Mouse (Mus musculus): Measurements from ENCODE around the gene Zcchc2.

Zcchc2 gene

GRCm38 (mm10) chr1:105988903-105989639 is 1.1 kb upstream of the Zcchc2 start:
- DNase-seq = no peak

- no peak for DNase-seq
These were observed 594 bp upstream of the Zcchc2 start for GRCm38 (mm10) chr1:105989640-105989984.

- DNase-seq = peak; percentile 64 to 65
These were observed 930 bp downstream of the Zcchc2 start for GRCm38 (mm10) chr1:105990911-105991761.

- DNase-seq = no peak
These were observed 2.0 kb downstream of the Zcchc2 start for GRCm38 (mm10) chr1:105991931-105992837.

GRCm38 (mm10) chr1:105993196-105993595 is 3.0 kb downstream of the Zcchc2 start:
- peak; percentile 17 to 37 for DNase-seq

- peak; percentile 85 to 90 for DNase-seq
These were observed 3.5 kb downstream of the Zcchc2 start for GRCm38 (mm10) chr1:105993601-105994209.

GRCm38 (mm10) chr1:105995966-105996365 is 5.8 kb downstream of the Zcchc2 start:
- DNase-seq = no peak

- DNase-seq = no peak
These were observed 7.1 kb downstream of the Zcchc2 start for GRCm38 (mm10) chr1:105997282-105997681.

GRCm38 (mm10) chr1:105999802-106000201 is 9.6 kb downstream of the Zcchc2 start:
- DNase-seq = no peak

GRCm38 (mm10) chr1:106007581-106007980 is 17.4 kb downstream of the Zcchc2 start:
- no peak for DNase-seq

- DNase-seq = no peak
These were observed 20.9 kb downstream of the Zcchc2 start for GRCm38 (mm10) chr1:106011097-106011496.

GRCm38 (mm10) chr1:106013759-106014158 is 23.6 kb downstream of the Zcchc2 start:
- DNase-seq = no peak

GRCm38 (mm10) chr1:106016262-106016661 is 26.1 kb downstream of the Zcchc2 start:
- no peak for DNase-seq

- no peak for DNase-seq
These were observed 29.6 kb downstream of the Zcchc2 start for GRCm38 (mm10) chr1:106019854-106020253.

- DNase-seq = no peak
These were observed 32.8 kb downstream of the Zcchc2 start for GRCm38 (mm10) chr1:106022998-106023397.

- DNase-seq = no peak
These were observed 34.0 kb downstream of the Zcchc2 start for GRCm38 (mm10) chr1:106024254-106024653.

- no peak for DNase-seq
These were observed 34.6 kb downstream of the Zcchc2 start for GRCm38 (mm10) chr1:106024778-106025177.

GRCm38 (mm10) chr1:106029769-106030168 is 39.6 kb downstream of the Zcchc2 start:
- peak; percentile 14 to 37 for DNase-seq

- DNase-seq = no peak
These were observed 40.1 kb downstream of the Zcchc2 start for GRCm38 (mm10) chr1:106030331-106030730.

GRCm38 (mm10) chr1:106030886-106031285 is 40.7 kb downstream of the Zcchc2 start:
- DNase-seq = peak in 1 of 2 experiments; percentile 44

GRCm38 (mm10) chr1:106031908-106032307 is 41.7 kb downstream of the Zcchc2 start:
- no peak for DNase-seq

GRCm38 (mm10) chr1:106034776-106035175 is 44.6 kb downstream of the Zcchc2 start:
- no peak for DNase-seq

Data from cerebellum, postnatal 36 days (tissue).